Mouse (Mus musculus) ES-E14 (cell line): ENCODE data around the gene Nub1. TPM values are rescaled to one million over a fixed set of nuclear protein-coding genes. Genes with fewer than 3 reads are reported as not detected.

ENCODE experiments used
- DNase-seq: peaks from one replicate; pipeline ENCODE4 v3.0.0-alpha.2; 2013; ENCODE audit warnings: low read depth, low spot score
- H3K27ac ChIP-seq: 2 replicates; pipeline ENCODE4 v1.5.1; 2012; ENCODE audit warnings: low read depth, mild to moderate bottlenecking, low read length, moderate library complexity, mixed read lengths; ENCODE audit not compliant: poor library complexity, insufficient read depth, severe bottlenecking
- H3K36me3 ChIP-seq: 2 replicates; pipeline ENCODE4 v1.6.1; 2012; ENCODE audit warnings: mild to moderate bottlenecking, low read length, moderate library complexity, mixed read lengths; ENCODE audit not compliant: control insufficient read depth, poor library complexity, insufficient read depth, severe bottlenecking
- H3K4me1 ChIP-seq, 2 experiments: fragments of 150-350 bp in 1 of 2; sonication (generic) in 1 of 2; 2 replicates each; pipeline ENCODE4 v1.6.1; 2012; ENCODE audit warnings: low read length in 2 of 2, mild to moderate bottlenecking in 1 of 2, mixed read lengths in 1 of 2; ENCODE audit not compliant: control insufficient read depth in 2 of 2, insufficient read depth in 2 of 2, poor library complexity in 1 of 2
- H3K4me3 ChIP-seq, 2 experiments: fragments of 150-350 bp in 1 of 2; sonication (generic) in 1 of 2; 2 replicates each; pipeline ENCODE4 v1.5.1; 2012; ENCODE audit warnings: low read length in 2 of 2, low read depth in 1 of 2, mild to moderate bottlenecking in 1 of 2, mixed read lengths in 1 of 2; ENCODE audit not compliant: insufficient read depth in 1 of 2, poor library complexity in 1 of 2, severe bottlenecking in 1 of 2
- H3K9ac ChIP-seq: 2 replicates; pipeline ENCODE4 v1.6.1; 2012; ENCODE audit warnings: low read depth, mild to moderate bottlenecking, low read length, mixed read lengths; ENCODE audit not compliant: poor library complexity, insufficient read depth, severe bottlenecking
- H3K9me3 ChIP-seq: fragments of 150-350 bp; sonication (generic); 2 replicates; pipeline ENCODE4 v1.6.1; 2012; ENCODE audit warnings: low read depth, mild to moderate bottlenecking, low read length; ENCODE audit not compliant: control insufficient read depth, insufficient read depth
- CHD2 ChIP-seq: IDR thresholded peaks from 2 replicates; pipeline ENCODE4 v1.6.1; 2014; ENCODE audit warnings: mild to moderate bottlenecking, low read depth, low read length, inconsistent platforms
- HCFC1 ChIP-seq: IDR thresholded peaks from 2 replicates; pipeline ENCODE4 v1.6.1; 2012; ENCODE audit warnings: low read length, inconsistent platforms, borderline replicate concordance; ENCODE audit not compliant: insufficient read depth
- MAFK ChIP-seq: IDR thresholded peaks from 2 replicates; pipeline ENCODE4 v1.6.1; 2014; ENCODE audit warnings: mild to moderate bottlenecking, low read depth, low read length, inconsistent platforms; ENCODE audit not compliant: insufficient read depth
- ZC3H11A ChIP-seq: IDR thresholded peaks from 2 replicates; pipeline ENCODE4 v1.6.1; 2012; ENCODE audit warnings: low read depth, mild to moderate bottlenecking, inconsistent platforms, low read length, borderline replicate concordance
- ZNF384 ChIP-seq: IDR thresholded peaks from 2 replicates; pipeline ENCODE4 v1.6.1; 2012; ENCODE audit warnings: low read depth, low read length, inconsistent platforms
- in situ Hi-C, 2 experiments: fragments of 600-800 bp; cut with MboI; formaldehyde crosslinking; loops; one replicate each; pipeline ENCODE4 v1.15.1; 2025; ENCODE audit warnings: low sequenced_read_pairs in 2 of 2, inconsistent platforms in 1 of 2; ENCODE audit not compliant: unreplicated experiment in 2 of 2
- total RNA-seq: library from RNA; depleted of rRNA; stranded (reverse); fragments of 300-350 nt; gene quantifications from 2 replicates; pipeline ENCODE4 v1.2.3, GENCODE M21; 2012

Nub1 gene
- total RNA-seq, 1 experiment = 47.7 TPM

DNA sequence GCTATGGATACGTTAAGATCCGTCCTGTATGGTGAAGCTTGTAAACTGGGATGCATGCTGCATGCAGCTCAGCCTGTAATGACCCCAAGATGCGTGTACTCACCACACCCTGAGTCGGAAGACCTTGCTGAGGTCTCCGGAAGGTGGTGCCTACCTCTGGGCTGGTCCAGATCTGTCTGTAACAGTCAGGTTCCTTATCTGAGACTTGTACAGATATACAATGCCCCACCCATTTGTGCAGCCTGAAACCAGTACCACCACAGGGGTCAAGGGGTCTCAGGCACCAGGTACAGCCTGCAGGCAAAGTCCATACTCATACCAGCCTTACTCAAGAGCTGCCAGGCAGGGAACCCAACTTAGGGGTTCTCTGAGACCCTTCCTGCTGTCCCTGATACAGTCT is 32.6 kb upstream of the Nub1 start:
- in situ Hi-C loops = no loop called here

DNA sequence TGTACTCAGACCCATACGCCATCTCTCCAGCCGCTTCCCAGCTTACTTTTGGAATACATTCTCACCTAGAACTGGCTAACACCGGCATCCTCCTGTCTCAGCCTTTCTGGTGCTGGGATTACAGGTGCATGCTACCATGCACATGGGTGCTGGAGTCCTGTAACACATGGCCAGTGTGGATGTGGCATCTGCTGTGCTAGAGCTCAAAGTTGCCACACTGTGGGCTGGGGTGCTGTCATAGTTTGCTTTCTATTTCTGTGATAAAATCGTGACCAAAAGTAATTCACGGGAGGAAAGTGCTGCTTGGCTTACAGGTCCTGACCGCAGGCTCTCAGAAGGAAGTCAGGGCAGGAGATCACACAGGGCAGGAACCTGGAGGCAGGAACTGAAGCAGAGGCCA is 30.8 kb upstream of the Nub1 start:
- Histone ChIP-seq H3K9ac (no peak overlapping the region), H3K4me3 (no peak overlapping the region), H3K9me3 (no peaks in the 10 kb centered on the region), H3K36me3 (no peaks in the 10 kb centered on the region), H3K27ac (no peak overlapping the region), H3K4me1 (peaks cover 8 to 9% of the 10 kb centered on the region in 2 experiments; a peak in 3 of 4 replicates)
- TF ChIP-seq MAFK (no peak), HCFC1 (no peak), CHD2 (no peak)
- in situ Hi-C loops = no loop called here
- no peak for DNase-seq

More for the DNA sequence above, 32.6 kb upstream of the Nub1 start:
- H3K27ac ChIP-seq = no peak overlapping the region
- H3K9ac ChIP-seq = no peak overlapping the region
- no peak overlapping the region for H3K4me3 ChIP-seq
- TF ChIP-seq ZNF384 (no peak), ZC3H11A (no peak), MAFK (no peak), HCFC1 (no peak), CHD2 (no peak)
- no peaks in the 10 kb centered on the region for H3K36me3 ChIP-seq
- peaks cover 8 to 12% of the 10 kb centered on the region in 2 experiments; a peak in 3 of 4 replicates for H3K4me1 ChIP-seq
- no peak for DNase-seq
- H3K9me3 ChIP-seq = no peaks in the 10 kb centered on the region

DNA sequence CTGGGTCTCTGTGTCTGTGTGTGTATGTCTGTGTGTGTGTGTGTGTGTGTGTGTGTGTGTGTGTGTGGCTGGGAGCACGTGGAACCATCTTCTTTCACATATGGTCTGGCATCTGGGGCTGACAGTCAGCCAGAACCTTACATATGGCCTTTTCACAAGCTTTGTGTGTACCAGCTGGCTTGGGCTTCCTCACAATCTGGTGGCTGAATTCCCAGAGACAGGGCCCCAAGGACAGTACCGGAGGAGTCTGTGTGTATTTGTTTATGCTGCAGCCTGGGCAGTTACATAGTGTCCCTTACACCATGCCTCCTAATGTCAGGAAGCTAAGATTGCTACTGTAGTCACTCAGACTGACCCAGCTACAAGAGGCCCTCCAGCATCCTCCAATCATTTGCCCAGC is 28.2 kb upstream of the Nub1 start:
- H3K27ac ChIP-seq = no peak overlapping the region
- H3K9ac ChIP-seq = no peak overlapping the region
- H3K4me3 ChIP-seq = no peak overlapping the region
- in situ Hi-C loops = no loop called here
- no peak for DNase-seq
- peaks cover 0 to 4% of the 10 kb centered on the region in 2 experiments; a peak in 1 of 4 replicates for H3K4me1 ChIP-seq
- no peaks in the 10 kb centered on the region for H3K36me3 ChIP-seq
- no peaks in the 10 kb centered on the region for H3K9me3 ChIP-seq
- no peak for TF ChIP-seq ZNF384
- TF ChIP-seq MAFK = no peak
- TF ChIP-seq CHD2 = no peak
- no peak for TF ChIP-seq ZC3H11A
- no peak for TF ChIP-seq HCFC1

DNA sequence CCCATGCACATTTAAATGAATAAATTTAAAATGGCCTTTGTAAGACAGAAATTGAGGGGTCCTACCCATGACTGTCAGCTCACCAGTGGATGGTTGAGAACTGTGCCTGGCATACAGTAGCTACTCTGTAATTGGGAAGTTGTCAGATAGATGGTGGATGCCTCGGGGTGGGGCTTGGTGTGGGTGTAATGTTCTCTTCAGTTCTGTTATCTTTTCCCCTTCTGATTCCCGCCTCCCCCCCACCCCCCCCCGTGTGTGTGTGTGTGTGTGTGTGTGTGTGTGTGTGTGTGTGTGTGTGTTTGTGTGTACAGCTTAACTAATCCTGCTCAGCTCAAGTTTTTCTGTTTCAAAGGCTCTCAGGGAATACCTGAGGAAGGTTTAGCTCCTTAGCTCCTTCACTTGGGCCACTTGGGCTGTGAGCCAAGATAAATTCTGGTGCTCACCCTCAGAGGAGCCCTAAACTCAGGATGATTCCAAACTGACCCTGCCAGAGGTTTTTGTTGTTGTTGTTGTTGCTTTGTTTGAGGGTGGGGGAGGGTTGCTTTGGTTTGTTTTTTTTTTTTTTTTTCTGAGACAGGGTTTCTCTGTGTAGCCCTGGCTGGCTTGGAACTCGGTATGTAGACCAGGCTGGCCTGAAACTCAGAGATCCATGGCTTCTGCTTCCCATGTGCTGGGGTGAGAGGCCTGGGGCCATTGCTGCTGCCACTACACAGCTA is 25.5 kb upstream of the Nub1 start:
- Histone ChIP-seq H3K9me3 (no peaks in the 10 kb centered on the region), H3K27ac (no peak overlapping the region), H3K4me3 (no peak overlapping the region), H3K36me3 (no peaks in the 10 kb centered on the region), H3K9ac (no peak overlapping the region), H3K4me1 (peaks cover 0 to 2% of the 10 kb centered on the region in 2 experiments; a peak in 1 of 4 replicates)
- DNase-seq = no peak
- in situ Hi-C loops = no loop called here
- TF ChIP-seq CHD2 (no peak), HCFC1 (no peak), ZC3H11A (no peak), ZNF384 (no peak), MAFK (no peak)
